Mouse (Mus musculus) Patski (cell line): ENCODE data around the gene Gm21943. TPM values are rescaled to one million over a fixed set of nuclear protein-coding genes. Genes with fewer than 3 reads are reported as not detected.
"Not testable (repeated sequence)": the region's sequence is repeated elsewhere in the genome, so short reads cannot be mapped to it uniquely, and the experiment has no call there.

Source experiments
- ATAC-seq: fragments of 100-300 bp; one replicate; pipeline ENCODE4 v1.8.0; 2021
- CTCF ChIA-PET: fragments of 350-600 bp; sonication (Branson Sonifier 250); formaldehyde crosslinking; loops from one replicate; lab custom pipeline; 2022; ENCODE audit warnings: inconsistent platforms; lab: Charles Lee
- POLR2A ChIA-PET: fragments of 350-600 bp; sonication (Branson Sonifier 250); formaldehyde crosslinking; loops from one replicate; lab custom pipeline; 2022; ENCODE audit warnings: antibody characterized with exemption, inconsistent platforms; lab: Charles Lee
- DNase-seq: peaks from one replicate; pipeline ENCODE4 v3.0.0-alpha.2; 2011; ENCODE audit warnings: low read depth, low spot score
- H3K27me3 ChIP-seq: fragments of 371-371 bp; one replicate; pipeline ENCODE4 v1.5.1; 2021
- in situ Hi-C: fragments of 300-500 bp; cut with MboI; formaldehyde crosslinking; loops from 3 replicates; pipeline ENCODE4 v1.11.1; 2018; ENCODE audit warnings: low pct_unique_long_range_greater_than_20kb, mixed read lengths
- polyA plus RNA-seq: library from polyadenylated mRNA; unstranded; gene quantifications from one replicate; pipeline ENCODE4 v1.2.3, GENCODE M21; 2021

Gene Gm21943
- polyA plus RNA-seq, result not detected

GRCm38 (mm10) chrY:57533644-57534043, at the start of gene Gm21943:
Gm21943 (minus strand) TSS chrY:57533744.
- in situ Hi-C loops, POLR2A ChIA-PET, CTCF ChIA-PET, DNase-seq, ATAC-seq, H3K27me3 ChIP-seq: not testable (repeated sequence)

Other genes starting within 250 kb of the Gm21943 start
- not detected for gene Gm28961, start 172.0 kb upstream of the Gm21943 start, polyA plus RNA-seq